Comparison of ENCODE assay signal across 8 mouse cellular contexts in genomic region chr16:72605066-72605465, GRCm38 (mm10).
DNase-seq lines count a peak whose midpoint lies in the region; ATAC-seq lines count a peak whose summit lies in the region.

No protein-coding gene starts in this region.

- peak; percentile 97 for ATAC-seq in frontal cortex, adult (ENCODE audit: low TSS enrichment)
- ATAC-seq in monocyte, adult 5-6 weeks (replicated peaks; ENCODE audit: insufficient number of reproducible peaks, low FRiP score, low TSS enrichment, poor library complexity, severe bottlenecking): no peak

- DNase-seq in 3T3-L1 (ENCODE audit: low read depth, low spot score) (peak; percentile 77), MEL-GATA-1-ER (ENCODE audit: extremely low read depth, low read depth) (peak; percentile 31)
- peak; percentile 32 for DNase-seq in cerebellum, adult 8-10 months
- peak; percentile 90 to 91 for DNase-seq in kidney, postnatal 4 days
- peak; percentile 17 to 46 for DNase-seq in lung, adult 18-20 months
- DNase-seq in right cerebral cortex, adult 18-20 months: peak; percentile 63

Comparison
In these comparisons a context has a peak if more than half of its experiments do, and no peak if none do; other contexts are left out.
1. DNase-seq: peak in every context shown above with its lines; median percentile 90 in kidney, postnatal 4 days; 77 in 3T3-L1; 63 in right cerebral cortex, adult 18-20 months; 32 in cerebellum, adult 8-10 months; 32 in lung, adult 18-20 months; 31 in MEL-GATA-1-ER.